Mouse (Mus musculus) thymus, postnatal 4 days (tissue): ENCODE measurements around the gene Slc25a48.

Experiments used
- DNase-seq: peaks from one replicate; pipeline ENCODE4 v3.0.0; 2021

Gene Slc25a48

GRCm38 (mm10) chr13:56516816-56517215, 78.7 kb downstream of the Slc25a48 start:
- DNase-seq = no peak

- peak; percentile 98 for DNase-seq
Measured at GRCm38 (mm10) chr13:56522081-56522820, 84.1 kb downstream of the Slc25a48 start, which contains the start of gene Fbxl21. Fbxl21 (plus strand) TSS chr13:56522472.

- no peak for DNase-seq
Measured at GRCm38 (mm10) chr13:56522821-56523167, 84.6 kb downstream of the Slc25a48 start.
